Mouse (Mus musculus) retina, postnatal 7 days (tissue): ENCODE measurements around the gene Vax2.

Experiments used
- DNase-seq: peaks from one replicate; pipeline ENCODE4 v3.0.0-alpha.2; 2012; ENCODE audit warnings: low read depth, low spot score

The Vax2 gene

DNA sequence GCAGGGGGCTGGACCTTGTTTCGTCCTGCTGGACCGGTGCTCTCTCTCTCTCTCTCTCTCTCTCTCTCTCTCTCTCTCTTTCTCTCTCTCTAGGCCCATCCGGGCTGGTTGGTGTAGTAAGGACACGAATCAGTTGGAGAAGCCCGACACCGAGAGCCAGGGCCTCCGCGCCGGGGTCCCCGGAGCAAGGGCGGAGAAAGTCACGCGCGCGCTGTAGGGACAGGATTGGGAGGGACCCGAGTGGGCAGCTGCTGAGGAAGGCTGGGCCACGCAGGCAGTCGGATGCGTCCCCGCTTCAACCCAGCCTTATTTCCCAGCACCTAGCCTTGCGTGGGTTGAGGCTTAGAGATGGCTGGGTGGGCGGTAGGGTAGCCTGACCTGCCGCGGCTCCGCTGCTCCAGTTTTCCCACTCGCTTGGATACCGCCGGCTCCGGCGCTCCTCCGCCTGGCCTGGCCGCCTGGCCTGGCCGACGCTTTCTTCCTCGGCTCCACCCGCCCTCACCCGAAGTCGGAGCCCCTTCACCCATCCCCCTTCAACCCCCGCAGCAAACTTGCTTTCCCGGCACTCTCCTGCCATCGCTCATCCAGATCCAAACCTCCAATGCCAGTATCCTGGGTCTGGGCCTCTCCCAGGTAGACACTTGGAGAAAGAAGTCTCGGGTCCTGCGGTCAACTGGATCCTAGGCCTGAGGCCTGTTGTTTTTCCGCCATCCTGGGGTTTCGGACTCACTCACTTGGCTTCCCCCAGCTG, 836 bp downstream of the Vax2 start:
- DNase-seq: no peak

DNA sequence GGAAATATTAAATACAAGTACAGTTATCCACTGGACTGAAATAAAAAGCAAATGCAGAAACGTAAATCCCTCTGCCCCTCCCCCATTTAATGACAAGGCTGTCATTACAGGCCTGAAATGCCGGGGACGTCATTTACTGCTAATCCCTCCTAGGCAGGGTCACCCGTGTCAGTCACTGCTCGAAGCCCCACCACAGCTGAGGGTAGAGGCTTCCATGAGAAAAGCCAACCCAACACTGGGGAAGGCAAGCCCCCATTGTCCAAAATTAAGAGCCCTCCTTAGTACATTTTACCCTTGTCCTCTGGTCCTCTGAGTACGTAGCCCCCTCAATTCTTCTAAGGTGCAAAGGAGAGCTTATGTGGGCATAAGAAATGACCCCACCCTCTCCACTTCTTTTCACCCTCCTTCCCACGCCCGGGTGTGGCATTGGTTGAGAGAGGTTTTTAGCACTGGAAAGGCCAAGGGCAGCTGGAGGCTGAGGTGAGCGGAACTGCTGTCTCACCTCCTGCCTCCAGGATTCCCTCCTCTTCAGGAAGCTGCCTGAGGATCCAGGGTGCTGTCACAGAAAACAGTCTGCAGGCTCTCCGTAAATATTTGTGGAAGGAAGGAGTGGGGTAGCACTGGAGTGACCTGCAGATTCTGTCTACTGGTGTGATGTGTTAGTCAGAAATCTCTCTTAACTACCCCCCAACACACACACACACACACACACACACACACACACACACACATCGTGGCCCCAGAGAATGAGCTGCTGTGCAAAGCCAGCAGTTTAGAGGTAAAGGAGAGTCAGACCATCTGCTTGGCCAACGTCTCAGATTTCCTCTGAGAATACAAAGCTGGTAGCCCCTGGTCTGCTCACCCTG, 2.4 kb downstream of the Vax2 start:
- no peak for DNase-seq

DNA sequence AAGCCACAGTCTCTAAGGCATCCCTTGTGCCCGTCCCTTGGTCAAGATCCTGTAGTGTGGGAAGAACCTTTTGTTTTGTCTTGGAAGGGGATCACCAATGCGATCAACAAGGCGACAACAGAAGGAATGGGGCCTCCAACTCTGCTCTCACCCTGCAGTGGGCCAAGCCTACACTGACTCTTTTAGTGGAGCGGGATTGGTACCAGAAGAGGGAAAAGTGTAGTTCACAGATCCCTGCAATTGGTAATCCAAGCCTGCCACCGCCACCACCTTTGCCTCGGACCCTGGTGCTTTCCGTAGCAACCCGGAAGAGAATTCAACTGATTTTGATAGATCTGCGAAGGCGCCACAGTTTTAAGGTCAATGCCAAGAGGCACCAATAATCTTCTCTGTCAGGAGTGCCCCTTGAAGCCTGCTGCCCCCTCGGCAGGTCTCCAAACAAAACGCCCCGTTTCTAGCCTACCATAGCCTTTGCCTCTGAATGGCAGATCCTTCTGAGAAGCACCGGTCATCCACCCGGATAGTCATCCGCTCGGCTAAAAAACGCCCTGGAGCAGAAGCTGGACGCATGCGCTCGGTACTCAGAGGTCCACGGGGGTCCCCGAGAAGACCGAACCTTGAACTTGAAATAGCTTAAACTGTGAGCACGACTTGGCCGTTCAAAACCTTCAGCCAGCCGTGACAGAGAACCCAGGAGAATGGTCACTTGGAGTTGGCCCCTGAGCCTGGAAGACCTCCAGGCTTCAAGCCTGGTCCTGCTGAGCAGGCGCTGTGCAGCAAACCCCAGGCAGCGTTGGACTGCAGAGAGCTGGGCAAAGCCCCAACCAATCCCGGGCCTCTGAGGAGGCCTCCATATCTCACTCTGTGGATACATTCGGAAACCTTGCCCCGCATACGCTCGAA, 3.4 kb downstream of the Vax2 start:
- DNase-seq: no peak

DNA sequence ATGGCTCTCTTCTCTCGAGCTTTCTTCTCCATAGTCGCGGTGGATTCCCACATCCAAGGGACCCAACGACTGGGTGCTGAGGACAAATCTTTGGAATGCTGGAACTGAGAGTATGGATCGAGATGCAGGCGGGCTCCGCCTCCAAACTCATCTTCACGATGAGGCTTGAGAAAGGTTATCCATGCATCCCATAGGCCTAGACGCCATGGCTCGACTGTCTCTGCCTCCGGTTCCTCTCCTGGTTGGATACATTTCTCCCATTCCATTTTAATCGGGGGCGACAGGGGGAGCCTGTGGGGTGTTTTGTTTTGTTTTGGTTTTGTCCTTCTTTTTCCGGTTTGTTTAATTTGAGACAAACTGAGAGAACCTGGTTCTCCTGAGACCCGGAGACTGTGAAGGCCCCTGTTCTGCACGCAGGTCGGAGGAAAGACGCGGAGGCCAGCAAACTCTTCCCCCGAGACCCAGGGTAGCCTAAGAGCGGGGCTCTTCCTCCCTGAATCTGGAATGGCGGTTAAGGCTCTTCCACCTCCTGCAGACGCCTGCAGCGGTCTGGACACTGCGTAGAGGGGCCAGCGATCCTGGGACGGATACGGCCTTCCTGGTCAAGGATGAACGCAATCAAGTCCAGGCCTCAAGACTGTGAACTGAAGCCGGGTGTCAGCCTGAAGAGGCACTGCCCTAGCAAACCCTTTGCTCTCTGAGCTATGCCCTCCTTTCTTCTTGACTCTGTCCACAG, 4.6 kb downstream of the Vax2 start:
- no peak for DNase-seq

DNA sequence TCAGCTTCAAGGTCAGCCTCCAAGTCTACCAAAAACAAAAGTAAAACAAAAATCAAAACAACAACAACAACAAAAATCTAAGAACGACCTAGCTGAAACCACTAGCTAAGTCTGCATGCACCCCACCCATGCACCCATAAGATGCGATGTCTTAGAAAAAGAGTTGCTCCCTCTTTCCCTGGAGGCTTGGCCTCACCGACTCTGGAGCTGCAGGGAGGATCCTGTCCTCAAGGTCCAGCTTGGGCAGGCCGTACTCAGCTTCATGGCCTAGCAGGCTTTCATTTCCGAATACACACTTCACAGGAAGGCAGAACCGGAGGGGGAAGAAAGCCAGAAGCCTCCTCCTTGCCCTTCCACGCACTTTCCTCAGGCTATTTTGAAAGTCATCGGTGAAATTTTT, 6.0 kb downstream of the Vax2 start:
- DNase-seq: no peak

DNA sequence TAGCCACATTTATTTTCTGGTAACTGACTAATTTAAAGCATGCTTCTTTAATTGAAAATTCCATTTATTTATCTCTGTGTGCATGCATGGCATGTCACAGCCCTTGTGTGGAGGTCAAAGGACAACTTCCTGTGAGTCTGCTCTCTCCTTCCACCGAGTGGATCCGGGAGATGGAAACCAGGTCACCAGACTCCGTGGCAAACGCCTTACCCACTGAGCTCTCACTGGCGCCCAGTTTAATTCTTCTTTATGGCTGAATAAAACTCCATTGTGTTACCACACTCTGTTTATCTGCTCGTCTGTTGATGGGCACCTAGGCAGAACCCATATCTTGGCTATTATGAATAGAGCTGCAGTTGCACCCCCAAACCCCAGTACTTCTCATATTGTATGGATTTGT, 11.5 kb downstream of the Vax2 start:
- no peak for DNase-seq

DNA sequence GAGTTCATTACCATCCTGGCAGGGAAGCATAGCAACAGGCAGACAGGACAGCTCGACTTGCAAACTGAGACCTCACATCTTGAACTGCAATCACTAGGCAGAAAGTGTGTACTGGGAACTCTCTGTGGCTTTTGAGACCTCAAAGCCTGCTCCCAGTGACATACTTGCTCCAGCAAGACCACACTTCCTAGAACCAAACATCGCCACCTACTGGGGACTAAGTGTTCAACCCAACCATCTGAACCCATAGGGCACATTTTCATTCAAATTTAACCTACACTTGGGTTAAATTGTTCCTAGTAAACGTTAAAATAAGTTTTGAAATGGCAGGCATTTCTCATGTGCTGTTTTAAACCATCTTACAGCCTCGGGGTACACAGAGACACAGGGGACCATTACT, 16.1 kb downstream of the Vax2 start:
- DNase-seq: no peak

DNA sequence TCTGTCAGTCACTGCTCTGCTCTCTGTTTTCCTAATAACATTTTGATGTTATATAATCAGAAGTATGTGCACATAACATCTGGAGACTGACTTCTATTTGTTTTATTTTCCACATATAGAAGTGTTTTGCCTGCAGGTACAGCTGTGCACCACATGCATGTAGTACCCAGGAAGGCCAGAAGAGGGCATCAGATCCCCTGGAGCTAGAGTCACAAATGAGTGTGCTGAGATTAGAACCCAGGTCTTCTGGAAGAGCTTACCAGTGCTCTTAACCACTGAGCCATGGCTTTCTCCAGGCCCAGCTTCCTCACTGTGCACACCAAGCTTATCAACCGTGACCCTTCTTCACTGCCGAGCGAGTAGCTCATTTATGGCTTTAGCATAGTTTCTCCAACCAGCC, 17.4 kb downstream of the Vax2 start:
- DNase-seq: no peak

DNA sequence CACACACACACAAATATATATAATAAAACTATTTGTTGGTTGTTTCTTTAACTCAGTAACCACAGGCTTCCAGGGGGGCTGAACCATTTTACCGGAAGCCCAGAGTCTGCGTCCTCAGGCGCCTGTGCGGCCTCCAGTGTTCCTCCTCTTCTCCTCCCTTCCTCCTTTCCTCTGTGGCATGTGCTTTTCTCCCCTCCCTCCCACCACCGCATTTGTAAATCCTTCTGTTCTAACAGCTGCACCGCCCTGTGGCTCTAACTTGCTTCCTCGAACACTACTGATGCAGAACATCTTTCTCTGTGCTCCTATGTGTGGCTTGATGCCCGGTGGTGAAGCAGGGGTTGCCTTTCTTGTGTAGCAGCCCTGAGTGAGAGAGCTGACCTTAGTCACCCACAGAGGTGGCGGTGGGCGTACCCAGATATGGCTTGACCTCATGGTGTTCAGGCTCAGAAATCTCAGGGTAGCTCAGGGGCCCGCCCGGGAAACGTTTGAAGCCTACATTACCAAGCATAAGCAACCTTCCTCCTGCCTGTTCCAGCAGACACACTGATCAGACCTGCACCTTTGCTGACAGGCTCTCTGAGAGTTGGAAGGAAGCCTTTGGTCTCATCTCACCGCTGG, 18.4 kb downstream of the Vax2 start:
- DNase-seq: no peak

DNA sequence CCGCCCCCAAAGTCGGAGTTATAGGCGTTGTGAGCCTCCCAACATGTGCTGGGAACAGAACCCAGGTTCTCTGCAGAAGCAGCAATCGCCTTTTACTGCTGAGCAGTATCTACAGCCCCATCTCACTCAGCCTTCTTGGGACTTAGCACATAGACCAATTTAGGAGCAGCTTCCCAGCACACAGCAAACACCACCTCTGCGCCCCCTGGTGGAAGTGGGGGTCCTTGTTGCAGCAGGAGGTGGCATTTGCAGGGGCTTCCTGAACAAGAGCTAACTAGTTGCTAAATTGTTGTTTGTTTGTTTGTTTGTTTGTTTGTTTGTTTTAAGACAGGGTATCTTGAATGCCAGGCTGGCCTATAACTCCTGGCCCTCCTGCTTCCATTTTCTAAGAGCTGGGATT, 20.1 kb downstream of the Vax2 start:
- peak; percentile 64 for DNase-seq

DNA sequence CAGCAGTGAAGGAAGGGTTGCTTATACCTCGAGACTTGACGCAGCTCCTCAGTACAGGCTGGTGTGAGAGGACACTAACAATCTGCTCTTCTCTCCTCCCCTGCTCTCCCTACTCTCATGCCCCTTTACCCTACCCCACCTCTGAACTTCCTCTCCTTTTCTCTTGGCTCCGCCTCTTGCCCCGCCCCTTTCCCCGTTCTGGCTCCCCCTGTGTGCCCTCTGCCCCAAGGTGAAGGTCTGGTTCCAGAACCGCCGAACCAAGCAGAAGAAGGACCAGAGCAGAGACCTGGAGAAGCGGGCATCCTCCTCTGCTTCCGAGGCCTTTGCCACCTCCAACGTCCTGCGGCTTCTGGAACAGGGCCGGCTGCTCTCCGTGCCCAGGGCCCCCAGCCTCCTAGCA, 26.2 kb downstream of the Vax2 start:
- DNase-seq: no peak

DNA sequence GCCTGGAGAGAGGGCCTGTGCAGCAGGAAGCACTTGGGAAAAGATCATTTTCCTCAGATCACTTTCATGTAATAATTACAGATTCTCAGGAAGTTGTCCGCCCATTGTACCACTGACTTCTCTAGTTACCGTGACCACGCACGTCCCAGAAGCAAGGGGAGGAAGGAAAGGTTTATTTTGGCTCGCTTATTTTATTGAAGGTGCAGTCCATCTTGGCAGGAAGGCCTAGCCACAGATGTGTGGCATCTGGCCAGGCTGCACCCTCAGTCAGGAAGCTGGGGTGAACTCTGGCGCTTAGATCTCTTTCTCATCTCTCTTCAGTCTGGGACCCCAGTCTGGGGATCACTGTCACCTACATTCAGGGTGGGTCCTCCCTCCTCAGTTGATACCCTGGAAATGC, 27.5 kb downstream of the Vax2 start:
- DNase-seq: no peak

DNA sequence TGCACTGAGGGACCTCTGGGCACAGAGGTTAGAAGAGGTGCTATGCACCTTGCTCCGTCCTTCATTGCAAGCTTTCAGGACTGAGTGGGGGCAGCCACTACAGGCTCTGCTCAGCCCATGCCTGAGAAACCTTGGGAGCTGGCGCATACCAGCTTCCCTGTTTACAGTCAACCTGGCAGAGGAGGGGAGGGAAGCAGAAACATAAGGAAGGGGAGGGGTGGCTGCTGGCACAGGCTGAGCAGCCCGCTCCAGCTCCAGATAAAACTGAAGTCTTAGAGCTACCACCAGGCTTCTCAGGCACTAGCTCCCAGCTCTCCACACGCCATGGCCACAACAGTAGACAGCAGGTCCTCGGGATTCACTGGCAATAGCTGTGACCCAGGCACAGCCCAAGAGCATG, 31.7 kb downstream of the Vax2 start, which contains the start of gene Atp6v1b1:
Atp6v1b1 (plus strand) TSS at position 230 of the 400 bp plus-strand sequence.
- no peak for DNase-seq

DNA sequence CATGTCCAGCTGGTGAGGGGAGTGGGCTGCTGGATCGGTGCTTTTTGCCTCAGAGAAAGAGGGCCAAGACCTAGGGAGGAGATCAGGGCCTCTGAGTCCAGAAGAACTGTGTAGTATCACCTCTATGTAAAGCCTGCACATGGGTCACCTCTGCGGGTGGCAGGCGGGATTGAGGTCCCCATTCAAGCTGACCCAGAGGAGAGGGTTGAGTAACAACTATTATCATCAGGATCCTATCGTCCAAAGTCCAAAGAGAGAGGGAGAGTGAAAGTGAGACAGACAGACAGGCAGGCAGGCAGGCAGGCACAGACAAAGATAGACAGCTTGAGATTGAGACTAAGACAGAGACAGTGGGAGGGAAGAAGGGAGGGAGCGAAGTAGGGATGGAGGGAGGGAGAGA, 32.1 kb downstream of the Vax2 start:
- DNase-seq: no peak

DNA sequence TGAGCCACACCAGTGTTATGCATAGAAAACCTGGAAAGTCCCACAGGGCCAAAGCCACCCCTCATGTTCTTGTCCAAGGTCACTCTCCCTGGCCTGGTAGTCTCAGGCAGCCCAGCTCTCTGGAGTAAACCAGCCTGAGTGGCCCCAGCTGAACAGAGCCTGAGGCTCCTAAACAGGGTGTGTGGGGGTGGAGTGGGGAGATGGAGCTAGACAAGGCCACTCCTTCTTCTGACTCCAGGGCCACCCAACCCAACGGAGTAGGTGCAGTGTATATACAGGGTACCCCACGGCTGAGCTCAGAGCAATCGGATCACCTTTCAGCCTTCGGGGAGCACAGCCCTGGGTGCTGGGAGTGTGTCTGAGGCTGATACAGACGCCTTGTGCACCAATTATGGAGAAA, 33.1 kb downstream of the Vax2 start:
- DNase-seq: no peak

DNA sequence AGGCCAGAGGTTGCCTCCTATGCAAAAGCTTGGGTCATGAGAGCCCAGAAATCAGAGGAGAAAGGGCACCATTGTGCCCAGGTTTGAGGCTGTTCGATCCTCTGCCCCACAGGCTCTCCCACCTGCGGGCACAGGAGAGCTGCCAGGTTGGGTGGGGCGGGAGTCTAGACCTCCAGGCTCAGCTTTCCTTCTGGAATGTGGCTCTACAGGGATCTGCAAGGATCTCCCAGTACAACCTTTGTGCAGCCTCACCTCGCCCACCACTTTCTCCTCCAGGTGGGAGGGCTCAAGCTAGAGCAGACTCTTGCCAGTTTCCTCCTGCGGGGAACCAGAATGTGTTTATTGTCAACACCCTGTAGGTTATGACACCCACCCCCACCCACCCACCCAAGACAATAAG, 33.5 kb downstream of the Vax2 start:
- DNase-seq: no peak

DNA sequence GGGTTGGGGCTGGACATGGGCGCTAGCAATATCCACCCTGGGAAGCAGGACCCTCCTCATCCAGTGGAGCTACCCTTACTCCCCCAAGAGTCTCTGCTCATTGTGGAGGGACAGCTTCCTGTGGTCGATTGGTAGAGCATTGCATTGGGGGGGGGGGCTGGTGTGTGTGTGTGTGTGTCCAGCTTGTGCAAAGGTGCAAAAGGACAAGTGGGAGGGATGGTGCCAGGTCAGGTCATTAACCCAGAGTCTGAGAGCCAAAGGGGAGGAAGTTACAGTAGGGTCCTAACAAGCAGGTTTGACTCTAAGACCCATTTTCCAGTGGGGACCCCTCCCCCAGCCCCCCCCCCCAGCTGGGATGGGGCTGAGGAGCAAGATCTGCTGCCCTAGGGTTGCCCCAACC, 34.4 kb downstream of the Vax2 start:
- DNase-seq: no peak

DNA sequence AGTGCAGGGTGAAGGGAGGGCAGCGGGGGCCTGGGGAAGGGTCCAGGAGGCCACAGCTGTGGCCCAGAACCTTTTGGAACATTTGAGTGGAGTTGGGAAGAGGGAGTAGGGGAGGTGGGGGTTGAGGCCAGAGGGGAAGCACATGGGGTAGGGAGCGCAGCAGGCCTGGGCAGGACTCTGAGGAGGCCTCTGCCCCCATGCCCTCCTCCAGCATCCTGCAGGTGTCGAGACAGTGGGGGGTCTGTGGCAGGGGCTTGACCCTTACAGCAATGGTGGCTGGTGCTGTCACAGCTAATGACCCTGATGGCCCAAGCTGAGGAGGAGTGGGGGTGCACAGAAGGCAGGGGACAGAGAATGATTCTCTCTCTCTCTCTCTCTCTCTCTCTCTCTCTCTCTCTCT, 38.2 kb downstream of the Vax2 start:
- no peak for DNase-seq

DNA sequence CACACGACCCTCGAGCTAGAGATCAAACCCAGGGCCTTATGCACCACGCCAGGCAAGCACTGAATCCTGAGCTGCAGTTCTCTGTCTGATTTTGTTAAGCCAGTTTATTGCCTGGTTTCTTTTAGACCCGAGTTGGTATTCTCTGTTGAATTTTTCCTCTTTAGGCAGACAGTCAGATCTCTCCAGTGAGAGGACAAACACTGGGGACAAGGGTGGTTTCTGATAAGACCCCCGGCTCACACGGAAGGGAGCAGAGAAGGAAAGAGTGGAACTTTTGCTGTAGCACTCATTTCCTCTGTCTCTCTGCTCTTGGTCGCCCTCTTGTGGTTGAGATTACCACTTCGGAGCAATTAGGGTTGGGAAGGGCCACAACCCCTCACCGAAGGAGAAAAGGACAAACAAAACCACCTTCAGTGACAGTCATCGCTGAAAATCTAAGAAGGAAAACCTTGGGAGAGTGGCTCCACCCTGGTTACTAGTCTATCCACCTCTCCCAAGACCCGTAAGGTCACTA, 39.2 kb downstream of the Vax2 start:
- DNase-seq: peak; percentile 46

DNA sequence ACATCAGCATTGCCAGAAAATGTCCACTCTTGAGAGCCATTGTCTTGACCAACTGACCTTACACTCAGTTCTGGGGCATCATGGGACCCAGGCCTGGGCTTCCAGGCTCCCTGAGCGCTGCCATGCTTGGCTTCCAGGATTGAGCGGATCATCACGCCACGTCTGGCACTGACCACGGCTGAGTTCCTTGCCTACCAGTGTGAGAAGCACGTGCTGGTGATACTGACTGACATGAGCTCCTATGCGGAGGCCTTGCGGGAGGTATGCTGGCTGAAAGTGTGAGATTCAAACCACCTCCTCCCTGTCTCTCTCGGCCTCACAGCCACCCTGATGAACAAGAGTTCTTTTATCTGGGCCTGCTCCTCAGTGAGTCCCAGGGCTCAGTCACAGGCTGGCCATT, 45.0 kb downstream of the Vax2 start:
- DNase-seq: no peak

DNA sequence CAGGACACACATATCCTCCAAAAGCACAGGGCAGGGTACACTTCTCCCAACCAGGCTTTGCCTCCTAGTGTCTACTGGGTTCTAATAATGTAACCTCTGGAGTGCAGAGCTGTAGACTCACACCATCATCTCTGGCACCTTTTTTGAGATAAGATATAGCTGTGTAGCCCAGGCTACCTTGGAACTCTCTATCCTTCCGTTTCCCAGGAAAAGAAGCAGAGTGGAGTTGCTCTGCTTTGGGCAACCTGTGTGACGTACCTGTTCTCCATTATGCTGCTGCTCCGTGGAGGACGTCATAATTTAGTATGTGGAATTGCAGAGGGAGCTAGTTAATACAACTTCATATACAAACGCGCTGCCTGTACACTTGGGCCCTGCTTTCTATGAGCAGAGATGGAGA, 51.3 kb downstream of the Vax2 start, which contains the start of gene Ankrd53:
Ankrd53 (plus strand) TSS at position 301 of the 400 bp plus-strand sequence.
- no peak for DNase-seq
